Mouse (Mus musculus) bone marrow macrophage, adult 2 months (primary cell): ENCODE measurements around the gene Tmem91.
A peak's percentile ranks its signal among the peaks of the same experiment; 100 is the strongest.

Source experiments
- CTCF ChIP-seq: IDR thresholded peaks from 2 replicates; pipeline ENCODE4 v1.5.1; 2012; ENCODE audit warnings: low read depth, mild to moderate bottlenecking, low read length, moderate library complexity
- POLR2A ChIP-seq: IDR thresholded peaks from 2 replicates; pipeline ENCODE4 v1.6.1; 2012; ENCODE audit warnings: mild to moderate bottlenecking, low read depth, low read length, borderline replicate concordance

- TF ChIP-seq CTCF: peak; percentile 63; the same call in 1 of the 2 replicates
- no peak for TF ChIP-seq POLR2A
Measured at GRCm38 (mm10) chr7:25672442-25672841, 2.5 kb downstream of the Tmem91 start.
